Mouse (Mus musculus) limb, embryonic 14.5 days (tissue): ENCODE data around the gene Inpp5f. TPM values are rescaled to one million over a fixed set of nuclear protein-coding genes. Genes with fewer than 3 reads are reported as not detected.

ENCODE experiments used
- ATAC-seq: fragments of 200-750 bp; cut with Nextera tagmentation; 2 replicates; pipeline ENCODE4 v1.8.0; 2017; ENCODE audit warnings: low read depth, moderate number of reproducible peaks, moderate TSS enrichment; ENCODE audit not compliant: low FRiP score
- DNase-seq: peaks from one replicate; pipeline ENCODE4 v3.0.0-alpha.2; 2015; ENCODE audit warnings: low spot score
- H3K27ac ChIP-seq: fragments of 300-500 bp; sonication (generic); replicated peaks from 2 replicates; pipeline ENCODE4 v1.5.1; 2014; ENCODE audit warnings: low read depth, mild to moderate bottlenecking, low read length, moderate library complexity, mixed read lengths
- H3K27me3 ChIP-seq: fragments of 300-500 bp; sonication (generic); 2 replicates; pipeline ENCODE4 v1.6.1; 2014; ENCODE audit warnings: low read length, mixed read lengths; ENCODE audit not compliant: control insufficient read depth, insufficient read depth
- H3K36me3 ChIP-seq: fragments of 300-500 bp; sonication (generic); 2 replicates; pipeline ENCODE4 v1.6.1; 2014; ENCODE audit warnings: mild to moderate bottlenecking, low read length, moderate library complexity, mixed read lengths; ENCODE audit not compliant: control insufficient read depth, insufficient read depth
- H3K4me1 ChIP-seq: fragments of 300-500 bp; sonication (generic); 2 replicates; pipeline ENCODE4 v1.6.1; 2014; ENCODE audit warnings: antibody characterized with exemption, low read length, mixed read lengths; ENCODE audit not compliant: control insufficient read depth, insufficient read depth
- H3K4me2 ChIP-seq: fragments of 300-500 bp; sonication (generic); replicated peaks from 2 replicates; pipeline ENCODE4 v1.6.1; 2014; ENCODE audit warnings: low read depth, mild to moderate bottlenecking, low read length, moderate library complexity; ENCODE audit not compliant: severe bottlenecking
- H3K4me3 ChIP-seq: fragments of 300-500 bp; sonication (generic); replicated peaks from 2 replicates; pipeline ENCODE4 v1.5.1; 2014; ENCODE audit warnings: low read length
- H3K9ac ChIP-seq: fragments of 300-500 bp; sonication (generic); 2 replicates; pipeline ENCODE4 v1.6.1; 2014; ENCODE audit warnings: mild to moderate bottlenecking, low read depth, low read length, moderate library complexity; ENCODE audit not compliant: severe bottlenecking
- H3K9me3 ChIP-seq: fragments of 300-500 bp; sonication (generic); 2 replicates; pipeline ENCODE4 v1.6.1; 2016; ENCODE audit warnings: low read length; ENCODE audit not compliant: control insufficient read depth
- POLR2A ChIP-seq: fragments of 200-500 bp; IDR thresholded peaks from 2 replicates; pipeline ENCODE4 v1.8.0; 2012; ENCODE audit warnings: inconsistent platforms, mild to moderate bottlenecking, moderate library complexity, borderline replicate concordance; ENCODE audit not compliant: insufficient read depth, insufficient read length; ENCODE audit errors: extremely low read depth
- WGBS: fragments of 180-500 bp; shearing (Covaris S2); extraction: QIAGEN DNeasy Blood & Tissue Kit; methylation state at CpG from one replicate; pipeline ENCODE4 v1.1.7; 2014; 5-methylcytosine and 5-hydroxymethylcytosine counted together
- polyA plus RNA-seq, 2 experiments: library from polyadenylated mRNA; depleted of rRNA in 1 of 2; stranded (reverse) in 1 of 2; unstranded in 1 of 2; fragments of >200 nt; fragmentation: Nextera tagmentation in 1 of 2; extraction: Ambion mirVana in 1 of 2; gene quantifications; 2 replicates each; pipeline versions ENCODE4 v1.2.1 to v1.2.3; 2012 to 2014

The Inpp5f gene
- polyA plus RNA-seq, 2 experiments, result 10.9 to 20.2 TPM

DNA sequence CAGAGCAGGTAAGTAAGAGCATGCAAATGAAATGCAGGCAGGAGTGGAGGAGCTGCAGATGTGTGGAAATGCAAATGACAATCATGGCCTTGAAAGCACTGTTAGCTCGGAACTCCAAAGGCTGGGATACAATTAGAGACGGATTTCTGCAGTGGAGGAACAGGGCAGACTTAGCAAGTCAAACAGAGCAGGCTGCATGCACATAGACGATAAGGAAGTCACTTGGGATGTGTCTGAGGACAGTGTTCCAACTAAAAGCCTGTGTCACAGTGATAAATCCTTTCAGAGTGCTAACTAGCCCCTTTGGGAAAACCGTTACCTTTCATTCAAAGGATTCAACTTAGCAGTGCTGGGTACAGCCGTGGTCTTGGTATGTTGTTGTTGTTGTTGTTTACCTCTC is 56.7 kb downstream of the Inpp5f start:
- Histone ChIP-seq H3K4me1 (peaks cover 3% of the 10 kb centered on the region), H3K9me3 (no peaks in the 10 kb centered on the region), H3K27ac (no peak overlapping the region), H3K9ac (no peak overlapping the region), H3K4me2 (no peak overlapping the region), H3K4me3 (no peak overlapping the region), H3K27me3 (no peaks in the 10 kb centered on the region), H3K36me3 (peaks cover 19% of the 10 kb centered on the region)
- no peak for ATAC-seq
- 68% methylated on average over 5 of the region's 5 CpGs for WGBS
- DNase-seq, result no peak
- no peak for TF ChIP-seq POLR2A

DNA sequence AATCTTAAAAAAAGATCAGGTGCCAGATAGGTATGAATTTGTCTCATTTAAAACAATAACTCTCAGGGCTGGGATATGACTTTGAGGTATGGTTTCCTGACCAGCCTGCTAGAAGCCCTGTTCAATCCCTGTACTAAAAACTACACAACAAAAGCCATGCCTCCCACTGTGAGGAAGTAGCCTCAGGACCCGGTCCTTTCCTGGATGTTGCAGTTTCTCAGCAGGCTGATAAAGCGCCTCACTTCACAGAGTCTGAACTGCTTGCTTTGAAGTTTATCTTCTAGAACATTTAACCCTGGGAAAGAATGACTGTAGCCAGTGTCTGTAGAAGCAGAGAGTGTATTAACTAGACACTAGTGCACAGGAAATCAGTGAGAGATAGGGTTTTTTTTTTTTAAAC is 57.7 kb downstream of the Inpp5f start:
- Histone ChIP-seq H3K9me3 (no peaks in the 10 kb centered on the region), H3K9ac (no peak overlapping the region), H3K36me3 (peaks cover 19% of the 10 kb centered on the region), H3K4me1 (peaks cover 3% of the 10 kb centered on the region), H3K4me3 (no peak overlapping the region), H3K27me3 (no peaks in the 10 kb centered on the region), H3K4me2 (no peak overlapping the region), H3K27ac (no peak overlapping the region)
- TF ChIP-seq POLR2A, result no peak
- no peak for ATAC-seq
- 38% methylated on average over 2 of the region's 2 CpGs for WGBS
- no peak for DNase-seq

DNA sequence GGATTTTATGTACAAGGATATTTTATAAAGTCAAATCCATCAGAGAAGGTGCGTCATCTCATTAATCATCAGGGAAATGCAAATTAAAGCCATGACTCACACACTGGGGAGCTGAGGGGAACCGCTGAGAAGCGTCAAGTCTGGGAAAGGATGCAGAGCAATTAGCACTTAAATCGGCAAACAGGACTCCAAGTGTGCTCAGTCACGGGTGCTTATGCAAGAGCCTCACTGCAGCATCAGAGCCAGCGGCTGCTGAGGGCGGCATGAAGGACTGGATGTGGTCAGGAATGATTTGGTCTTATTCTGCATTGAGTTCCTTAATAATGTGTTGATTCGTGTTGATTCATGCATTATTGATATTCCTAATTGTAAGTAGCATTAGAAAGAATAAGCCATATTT is 60.8 kb downstream of the Inpp5f start:
- Histone ChIP-seq H3K27ac (no peak overlapping the region), H3K9ac (0 out of 2 replicates have a peak overlapping the region, but pooled peaks have one; percentile 21), H3K4me1 (peaks cover 3% of the 10 kb centered on the region), H3K9me3 (no peaks in the 10 kb centered on the region), H3K27me3 (no peaks in the 10 kb centered on the region), H3K4me2 (peak overlapping the region; percentile 26; the same call in 1 of the 2 replicates), H3K36me3 (peaks cover 22% of the 10 kb centered on the region), H3K4me3 (no peak overlapping the region)
- WGBS, result 17% methylated on average over 8 of the region's 8 CpGs
- TF ChIP-seq POLR2A, result no peak
- DNase-seq, result no peak
- ATAC-seq, result no peak

DNA sequence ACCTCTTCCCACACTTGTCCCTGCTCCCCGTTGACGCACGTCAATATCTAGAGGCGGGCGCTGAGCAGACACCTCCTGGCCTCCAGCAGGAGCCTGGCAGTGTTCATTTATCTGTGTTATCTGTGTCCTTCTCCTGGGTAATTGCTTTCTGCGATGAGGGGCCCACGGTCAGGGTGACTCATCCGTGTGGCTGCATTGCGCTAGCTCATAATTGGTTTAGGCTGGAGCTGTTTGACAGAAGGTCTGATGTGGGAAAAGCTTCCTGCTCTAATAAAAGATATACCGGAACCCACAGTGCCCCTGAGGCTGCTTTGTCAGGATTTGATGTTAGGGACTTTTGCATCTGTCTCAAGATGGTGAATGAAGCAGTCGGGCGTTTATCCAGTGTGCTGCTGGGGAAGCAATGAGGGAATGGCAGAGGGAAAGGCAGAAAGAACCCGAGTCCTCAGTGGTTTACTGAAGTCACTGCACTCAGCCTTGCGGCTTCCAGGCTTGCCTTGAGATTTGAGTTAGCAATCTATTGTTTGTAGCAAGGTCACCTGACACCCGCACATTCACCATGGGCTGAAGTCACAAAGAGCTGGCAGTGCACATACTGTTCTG is 61.4 kb downstream of the Inpp5f start:
- Histone ChIP-seq H3K4me2 (peak overlapping the region; percentile 26), H3K4me1 (peaks cover 3% of the 10 kb centered on the region), H3K9me3 (no peaks in the 10 kb centered on the region), H3K9ac (0 out of 2 replicates have a peak overlapping the region, but pooled peaks have one; percentile 21), H3K27me3 (no peaks in the 10 kb centered on the region), H3K27ac (no peak overlapping the region), H3K4me3 (no peak overlapping the region), H3K36me3 (peaks cover 23% of the 10 kb centered on the region)
- DNase-seq (no peak), ATAC-seq (no peak)
- no peak for TF ChIP-seq POLR2A
- WGBS, result 12% methylated on average over 15 of the region's 15 CpGs

DNA sequence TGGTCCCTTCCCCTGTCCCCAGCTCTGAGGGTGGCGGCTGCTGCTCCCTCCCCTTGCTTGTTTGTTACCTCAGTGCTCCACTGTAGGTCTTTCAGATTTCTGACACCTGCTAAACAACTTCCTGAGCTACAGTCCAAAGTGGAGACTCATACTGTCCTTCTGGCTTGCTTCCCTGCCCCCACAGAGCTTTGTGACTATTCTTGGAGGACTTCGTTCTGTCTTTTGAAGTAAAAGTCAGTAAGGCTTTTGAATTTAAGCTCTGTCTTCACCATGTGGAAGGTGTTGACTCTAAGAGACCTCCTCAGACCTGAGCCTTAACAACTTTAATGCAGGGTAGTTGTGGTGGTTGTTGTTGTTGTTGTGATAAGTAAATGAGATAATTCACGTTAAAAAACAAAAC is 67.4 kb downstream of the Inpp5f start:
- H3K27ac ChIP-seq, result no peak overlapping the region
- DNase-seq, result no peak
- H3K36me3 ChIP-seq, result peaks cover 11% of the 10 kb centered on the region
- ATAC-seq, result no peak
- H3K27me3 ChIP-seq, result no peaks in the 10 kb centered on the region
- no peak overlapping the region for H3K4me3 ChIP-seq
- TF ChIP-seq POLR2A, result no peak
- WGBS, result 66% methylated on average over 3 of the region's 3 CpGs
- H3K4me1 ChIP-seq, result no peaks in the 10 kb centered on the region
- H3K9ac ChIP-seq, result no peak overlapping the region
- H3K9me3 ChIP-seq, result no peaks in the 10 kb centered on the region
- no peak overlapping the region for H3K4me2 ChIP-seq
